Mouse (Mus musculus) mouse embryonic stem cell (cell line): ENCODE measurements around the gene Atxn10.

Experiments used
- in situ Hi-C, 2 experiments: fragments of 300-500 bp; cut with MboI; formaldehyde crosslinking; loops; 1 replicate in 1 of 2; 3 replicates in 1 of 2; pipeline ENCODE4 v1.14.3; 2019 to 2020; ENCODE audit warnings: low sequenced_read_pairs in 2 of 2, low pct_unique_long_range_greater_than_20kb in 1 of 2, mixed read lengths in 1 of 2; ENCODE audit not compliant: unreplicated experiment in 1 of 2

The Atxn10 gene

DNA sequence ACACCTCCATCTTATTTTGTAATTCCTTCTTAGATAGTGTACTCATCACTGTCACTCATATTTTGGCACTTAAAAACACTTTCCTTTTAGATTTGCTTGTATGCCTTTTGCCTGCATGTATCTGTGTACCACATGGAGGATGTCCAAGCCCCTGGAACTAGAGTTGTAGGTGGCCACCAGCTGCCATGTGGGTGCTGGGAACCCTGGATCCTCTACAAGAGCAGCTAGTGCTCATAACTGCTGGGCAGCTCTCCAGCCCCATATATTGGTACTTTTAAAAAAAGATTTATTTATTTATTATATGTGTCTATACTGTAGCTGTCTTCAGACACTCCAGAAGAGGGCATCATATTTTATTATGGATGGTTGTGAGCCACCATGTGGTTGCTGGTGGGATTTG, 37.1 kb downstream of the Atxn10 start:
- in situ Hi-C loops = no loop called here

DNA sequence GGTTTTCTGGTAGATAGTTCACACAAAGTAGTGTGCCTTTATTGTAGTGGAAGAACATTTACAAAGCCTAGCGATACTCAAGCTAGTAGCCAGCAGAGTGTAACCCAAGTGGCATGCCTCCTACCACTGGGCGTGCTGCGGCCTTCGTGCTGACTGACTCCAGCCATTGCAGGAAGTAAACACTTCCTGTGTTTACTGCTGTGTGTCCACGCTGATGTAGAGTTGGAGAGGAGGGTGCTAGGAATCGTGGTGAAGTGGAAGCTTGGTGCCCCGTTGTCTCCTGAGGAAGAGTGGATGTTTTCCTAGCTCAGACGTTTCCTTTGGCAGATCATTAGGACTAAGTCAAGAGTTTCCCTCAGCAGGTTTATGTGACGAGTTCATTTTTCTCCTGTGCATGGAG, 47.4 kb downstream of the Atxn10 start:
- in situ Hi-C loops = no loop called here

DNA sequence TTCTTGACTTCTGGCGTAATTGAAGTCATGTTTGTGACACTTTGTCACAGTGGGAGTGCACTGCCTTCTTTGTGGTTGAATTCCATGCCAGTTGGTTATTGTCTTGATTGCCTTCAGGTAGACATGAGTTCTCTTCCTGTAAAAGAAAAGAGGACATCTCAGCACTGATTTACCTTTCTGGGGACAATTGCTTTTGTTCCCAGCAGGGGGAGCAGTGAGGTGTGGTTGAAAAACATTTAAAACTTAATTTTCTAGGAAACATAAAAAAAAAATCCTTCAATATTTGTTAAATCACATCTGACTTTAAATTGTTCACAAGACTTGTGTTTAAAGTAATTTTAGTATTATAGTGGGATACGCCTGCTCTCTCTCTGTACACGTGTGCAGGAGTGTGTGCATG, 52.7 kb downstream of the Atxn10 start:
- in situ Hi-C loops = no loop called here

DNA sequence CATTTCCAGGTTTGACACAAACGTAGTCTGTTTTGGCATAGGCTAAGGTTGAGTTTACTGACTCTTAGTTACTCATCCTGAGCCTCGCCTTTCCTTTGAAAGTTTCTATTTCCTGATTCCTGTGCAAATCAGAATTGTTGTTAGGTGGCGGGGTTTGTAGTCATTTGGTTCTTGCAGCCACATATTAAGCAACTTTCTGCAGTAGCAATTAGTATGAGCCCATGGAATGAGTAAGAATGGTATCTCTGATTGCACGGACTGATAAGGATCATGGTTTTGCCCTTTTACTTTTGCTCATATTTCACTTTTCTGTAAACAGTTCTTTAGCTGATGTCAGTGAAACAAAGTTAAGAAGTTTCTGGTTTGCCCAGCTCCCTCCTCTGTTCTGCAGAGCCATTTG, 53.9 kb downstream of the Atxn10 start:
- in situ Hi-C loops = no loop called here

DNA sequence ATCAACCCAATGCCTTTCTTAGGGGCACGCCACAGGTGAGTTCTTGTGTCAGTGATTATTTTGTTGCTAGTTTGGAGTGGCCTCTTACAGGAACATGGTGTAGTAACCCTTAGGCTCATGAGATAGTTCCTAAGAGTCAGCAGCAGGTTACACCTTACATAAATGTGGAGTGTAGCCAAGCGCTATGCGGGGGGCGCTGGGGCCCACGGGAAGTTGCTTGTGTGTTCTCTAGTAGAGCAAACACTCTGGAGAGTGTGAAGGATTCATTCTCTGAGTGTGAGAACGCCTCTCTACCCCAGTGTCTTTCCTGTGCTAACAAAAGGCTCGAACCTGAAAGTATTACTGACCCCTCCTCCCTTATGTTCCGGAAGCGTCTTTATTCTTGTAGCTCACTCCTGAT, 59.3 kb downstream of the Atxn10 start:
- in situ Hi-C loops = no loop called here

DNA sequence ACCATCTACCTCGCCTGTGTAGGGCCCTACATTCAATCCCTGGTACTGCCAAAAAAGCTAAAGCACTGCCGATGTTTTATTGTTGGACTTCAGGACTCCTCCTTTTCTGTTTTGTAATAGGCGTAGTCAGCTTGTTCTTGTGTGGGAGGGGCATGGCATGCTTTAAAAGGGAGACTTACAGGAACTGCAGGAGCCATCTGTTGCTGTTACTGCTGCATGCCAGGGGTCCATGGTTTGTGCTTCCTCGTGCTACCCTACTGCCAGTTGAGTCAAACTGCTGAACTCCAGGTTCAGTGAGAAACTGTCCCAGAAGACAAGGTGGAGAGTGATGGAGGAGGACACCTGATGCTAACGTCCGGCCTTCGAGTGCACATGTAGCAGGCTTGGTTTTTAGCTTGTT, 65.9 kb downstream of the Atxn10 start:
- in situ Hi-C loops = no loop called here

DNA sequence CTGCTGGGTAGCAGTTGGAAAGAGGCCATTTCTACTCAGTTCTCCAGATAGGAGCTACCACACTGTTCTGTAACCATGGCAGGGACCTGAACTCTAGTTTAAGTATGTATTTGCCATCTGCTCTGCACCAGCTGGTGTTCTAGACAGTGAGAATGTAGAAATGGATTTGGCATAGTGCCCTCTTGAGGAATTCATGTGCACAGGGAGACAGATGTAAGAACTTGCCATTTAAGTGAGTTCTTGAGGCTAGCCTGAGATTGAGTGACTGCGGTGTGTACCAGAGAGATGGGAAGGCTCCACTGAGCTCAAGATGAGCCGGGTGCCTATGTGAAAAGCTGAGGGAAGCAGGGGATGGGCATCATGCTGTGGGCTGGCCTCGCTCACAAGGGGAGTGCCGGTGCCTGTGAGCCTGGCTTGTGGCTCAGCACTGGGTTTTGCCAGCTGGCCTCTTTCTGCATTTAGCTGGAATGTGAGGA, 67.2 kb downstream of the Atxn10 start:
- in situ Hi-C loops = no loop called here

DNA sequence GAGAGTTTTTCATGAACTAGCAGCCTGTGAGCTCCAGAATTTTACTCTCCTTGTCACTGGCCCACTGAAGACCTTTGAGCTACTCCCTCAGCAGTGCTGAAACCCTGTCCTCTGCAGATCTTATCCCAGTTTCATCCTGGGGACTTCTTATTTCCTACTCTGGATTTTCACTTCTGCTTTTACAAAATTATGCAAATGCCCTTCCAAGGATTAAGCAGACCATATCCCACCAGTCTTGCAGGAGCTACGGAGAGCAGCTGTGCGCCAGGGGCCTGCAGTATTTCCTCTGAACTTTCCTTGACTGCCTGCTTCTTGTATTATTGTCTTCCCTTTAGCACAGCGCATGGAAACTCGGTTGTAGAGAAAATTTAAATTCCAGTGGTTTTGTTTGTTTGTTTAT, 68.7 kb downstream of the Atxn10 start:
- in situ Hi-C loops = no loop called here

DNA sequence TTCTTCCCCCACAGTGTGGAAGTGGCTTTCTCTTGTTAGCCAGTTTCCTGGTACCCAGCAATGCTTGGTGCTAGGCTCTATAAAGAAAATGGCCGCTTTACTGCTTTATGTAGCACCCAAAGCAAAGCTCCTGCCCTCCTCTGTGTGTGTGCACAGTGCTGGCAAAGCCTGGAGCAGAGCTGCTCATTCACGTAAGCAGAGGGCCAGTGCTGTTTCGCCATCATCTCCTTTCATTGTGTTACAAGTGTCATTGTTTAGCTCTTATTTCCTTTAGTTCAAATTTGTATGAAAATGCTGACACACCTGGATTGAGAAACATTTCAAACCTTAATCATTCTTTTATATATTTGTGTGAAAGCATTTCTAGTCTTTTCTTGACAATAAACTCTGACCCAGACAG, 69.5 kb downstream of the Atxn10 start:
- in situ Hi-C loops = no loop called here

DNA sequence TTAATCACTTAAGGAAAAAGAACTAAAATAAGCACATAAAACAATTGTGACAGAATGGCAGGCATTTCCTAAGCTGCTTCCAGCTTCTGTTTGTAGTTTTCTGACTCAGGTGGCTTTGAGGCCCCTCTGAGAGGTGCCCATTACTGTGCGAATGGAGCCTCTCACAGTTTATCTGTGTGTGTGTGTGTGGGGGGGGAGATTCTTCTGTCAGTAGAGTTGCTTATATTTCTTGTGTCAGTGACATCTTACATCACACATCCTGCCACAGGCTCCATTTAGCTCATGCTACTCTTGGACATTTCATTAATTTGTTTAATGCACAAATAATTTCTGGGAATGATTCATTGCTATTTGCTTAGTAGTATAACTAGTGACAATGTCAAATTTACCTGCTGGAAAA, 70.8 kb downstream of the Atxn10 start:
- in situ Hi-C loops = no loop called here

DNA sequence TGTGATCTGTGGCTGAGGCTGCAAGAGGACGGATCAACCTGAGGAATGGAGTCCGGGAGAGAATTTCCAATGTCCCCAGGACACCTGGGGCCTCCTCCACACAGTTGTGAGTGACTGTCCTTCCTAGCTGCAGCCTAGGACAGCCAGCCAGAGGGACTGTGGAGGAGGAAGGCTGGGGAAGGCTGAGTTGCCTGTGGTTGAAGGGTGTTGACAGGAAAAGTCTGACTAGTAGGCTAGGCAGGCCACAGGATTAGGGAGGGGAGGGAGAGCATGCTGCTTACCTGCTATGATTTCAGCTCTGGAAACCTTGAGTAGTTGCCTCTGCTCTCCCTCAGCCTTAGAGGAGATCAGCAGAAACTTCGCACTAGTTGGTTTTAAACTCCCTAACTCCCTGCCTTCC, 71.3 kb downstream of the Atxn10 start:
- in situ Hi-C loops = no loop called here

DNA sequence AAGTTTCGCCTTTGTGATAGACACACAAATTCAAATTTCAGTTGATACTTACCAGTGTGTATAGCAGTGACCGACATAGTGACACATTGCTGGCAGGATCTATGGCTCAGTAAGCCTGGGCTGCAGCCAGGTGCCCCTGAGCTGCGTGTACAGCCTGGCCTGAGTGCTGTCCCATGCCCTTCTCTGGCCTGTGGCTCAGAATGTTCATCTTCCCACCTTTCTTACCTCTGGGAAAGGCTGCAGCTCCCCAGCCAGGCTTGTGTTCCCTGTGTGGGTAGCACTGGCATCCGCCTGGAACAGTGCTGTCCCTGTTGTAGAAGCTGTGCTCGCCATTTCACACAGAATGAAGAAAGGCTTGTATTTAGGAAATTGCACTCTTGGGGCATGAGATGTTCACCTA, 72.7 kb downstream of the Atxn10 start:
- in situ Hi-C loops = no loop called here

DNA sequence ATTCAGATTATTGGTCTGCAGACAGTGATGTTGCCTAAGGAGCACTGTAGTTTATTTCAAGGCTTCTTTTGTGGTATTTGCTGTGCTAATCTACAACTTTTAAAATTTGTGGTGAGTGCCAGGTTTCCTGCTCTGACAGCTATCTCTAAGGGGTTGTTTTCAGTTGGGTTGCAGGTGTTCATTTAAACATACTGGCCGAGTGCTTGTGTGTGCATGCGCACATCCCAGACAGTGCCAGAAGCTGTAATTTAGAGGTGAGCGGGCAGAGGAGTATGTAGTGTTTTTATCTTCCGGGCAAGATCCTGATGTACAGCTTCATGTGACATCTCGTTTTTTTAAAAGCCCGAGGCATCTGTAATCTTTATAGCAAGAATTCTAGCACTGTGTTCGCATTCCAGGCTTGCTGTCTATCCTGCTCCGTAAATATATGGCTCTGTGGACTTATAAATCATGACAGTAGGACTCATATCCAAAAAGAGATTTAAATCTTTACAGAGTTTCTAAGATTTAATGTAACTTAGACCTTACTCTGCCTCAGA, 73.3 kb downstream of the Atxn10 start:
- in situ Hi-C loops = no loop called here

DNA sequence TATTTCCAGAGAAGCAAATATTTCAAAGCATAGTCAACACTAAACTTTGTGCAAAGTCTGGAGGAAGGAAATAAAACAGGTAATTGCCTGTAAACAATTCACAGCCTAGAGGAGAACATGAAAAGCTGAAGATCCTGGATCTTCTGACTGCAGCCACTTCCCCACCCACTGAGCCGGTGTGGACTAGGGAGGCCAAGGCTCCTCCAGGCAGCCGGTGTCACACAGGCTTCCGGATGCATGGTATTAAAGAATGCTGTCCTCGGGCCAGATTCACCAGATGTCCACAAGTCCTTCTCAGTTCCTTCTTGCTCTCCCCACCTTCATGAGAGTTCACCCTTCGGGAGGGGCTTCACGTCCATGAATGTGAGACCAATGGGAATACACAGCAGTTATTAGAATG, 73.8 kb downstream of the Atxn10 start:
- in situ Hi-C loops = no loop called here

DNA sequence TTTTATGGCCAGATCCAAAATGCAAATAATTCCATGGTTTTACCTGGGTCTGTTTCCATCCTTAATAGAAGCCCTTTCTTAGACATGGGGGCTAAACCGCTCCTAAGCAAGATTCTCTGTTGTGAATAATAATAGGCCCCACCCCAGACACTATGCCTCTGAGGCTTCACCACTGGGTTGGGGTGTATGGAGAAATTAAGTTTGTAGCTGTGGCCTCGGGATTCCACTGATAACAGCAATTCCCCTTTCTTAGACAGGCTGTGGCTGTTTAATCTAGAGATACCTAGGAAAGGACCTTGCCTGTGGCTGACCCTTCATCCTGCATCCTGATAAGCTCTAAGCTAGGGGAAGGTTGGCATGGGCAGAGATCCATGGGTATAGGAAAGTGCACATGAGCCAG, 78.6 kb downstream of the Atxn10 start:
- in situ Hi-C loops = no loop called here

DNA sequence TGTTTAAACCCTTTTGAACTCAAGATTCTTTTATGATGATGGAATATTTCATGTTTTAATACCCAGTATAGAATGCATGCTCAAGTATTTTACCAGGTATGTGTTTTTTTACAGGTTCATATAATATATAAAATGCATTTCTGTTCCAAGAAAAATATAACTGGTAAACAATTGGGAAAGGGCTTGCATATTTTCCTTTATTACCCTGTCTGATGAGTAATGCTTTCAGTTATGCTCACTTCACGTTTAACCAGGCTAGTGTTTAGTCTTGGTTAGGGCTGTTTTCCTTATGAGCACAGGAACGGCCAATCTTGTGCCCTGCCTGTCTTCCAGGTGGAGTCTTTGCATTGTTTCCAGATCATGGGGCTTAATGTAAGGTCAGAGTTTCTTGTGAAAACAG, 84.6 kb downstream of the Atxn10 start:
- in situ Hi-C loops = no loop called here

DNA sequence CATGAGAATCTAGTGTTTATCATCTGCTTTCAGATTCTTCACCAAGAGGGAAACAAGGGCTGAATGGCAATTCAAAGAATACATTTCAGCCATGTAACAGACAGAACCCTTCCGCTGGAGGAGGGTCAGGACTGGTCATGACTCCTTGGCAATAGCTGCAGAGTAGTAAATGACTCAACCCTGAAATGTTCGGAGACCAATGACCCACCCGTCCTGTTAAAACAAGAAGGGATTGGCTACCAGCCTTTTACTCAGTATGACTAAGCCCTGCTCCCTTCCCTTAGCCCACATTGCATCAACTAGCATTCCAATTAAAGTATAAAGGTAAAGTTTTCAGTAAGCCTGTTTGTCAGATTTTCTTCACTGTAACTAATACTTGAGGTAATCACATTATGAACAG, 88.2 kb downstream of the Atxn10 start:
- in situ Hi-C loops = no loop called here

DNA sequence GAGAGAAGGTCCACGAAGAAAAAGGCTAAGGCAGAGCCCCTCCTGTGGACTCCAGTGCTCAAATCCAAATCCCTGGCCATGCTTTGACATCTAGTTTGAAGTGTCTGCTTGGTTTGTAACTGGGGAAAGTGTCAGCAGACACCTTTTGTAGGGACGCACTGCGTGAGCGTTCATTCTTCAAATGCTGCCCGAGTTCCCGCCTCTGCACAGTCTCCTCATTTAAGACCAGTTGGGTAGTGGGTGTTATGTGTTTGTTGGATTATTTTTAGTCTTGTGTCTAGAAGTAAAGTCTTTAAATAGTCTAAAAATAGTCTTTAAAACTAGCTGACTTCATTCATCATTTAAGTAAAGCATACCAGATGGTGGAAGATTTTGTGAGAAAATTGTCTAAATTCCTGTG, 92.1 kb downstream of the Atxn10 start:
- in situ Hi-C loops = no loop called here

DNA sequence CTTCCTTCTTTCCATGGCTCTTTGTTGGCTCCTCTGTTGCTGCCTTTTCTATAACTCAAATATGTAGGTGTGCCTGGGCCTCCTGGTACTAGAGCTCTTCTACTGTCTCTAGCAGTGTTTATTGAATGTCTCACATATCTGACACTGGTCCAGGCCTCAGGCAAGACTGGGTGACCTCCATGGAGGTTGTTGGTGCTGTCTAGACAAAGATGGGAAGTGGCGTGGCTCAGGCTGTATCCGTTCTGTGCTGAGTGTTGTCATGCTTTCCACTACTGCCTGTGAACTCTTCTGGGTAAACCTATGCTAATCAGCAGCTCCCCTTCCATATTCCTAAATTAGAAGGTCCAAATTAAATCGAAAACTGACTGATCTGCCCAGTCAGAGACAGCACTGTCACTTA, 106.5 kb downstream of the Atxn10 start:
- in situ Hi-C loops = no loop called here

DNA sequence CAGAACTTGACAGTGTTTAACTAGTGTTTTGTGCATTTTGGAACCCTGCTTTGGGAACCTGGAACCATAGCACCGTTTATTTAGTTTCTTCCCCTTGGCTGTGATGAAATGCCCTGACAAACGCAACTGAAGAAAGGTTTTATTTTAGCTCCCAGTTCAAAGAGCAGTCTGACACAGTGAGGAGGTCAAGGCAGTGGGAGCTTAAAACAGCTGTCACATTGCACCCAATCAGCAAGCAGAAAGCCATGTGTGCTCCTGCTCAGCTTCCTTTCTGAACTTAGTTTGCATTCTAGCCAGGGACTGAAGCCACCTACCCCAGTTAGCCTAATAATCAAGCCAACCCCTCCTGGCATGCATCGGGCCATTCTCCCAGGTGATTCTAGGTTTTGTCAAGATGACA, 110.6 kb downstream of the Atxn10 start:
- in situ Hi-C loops = no loop called here

DNA sequence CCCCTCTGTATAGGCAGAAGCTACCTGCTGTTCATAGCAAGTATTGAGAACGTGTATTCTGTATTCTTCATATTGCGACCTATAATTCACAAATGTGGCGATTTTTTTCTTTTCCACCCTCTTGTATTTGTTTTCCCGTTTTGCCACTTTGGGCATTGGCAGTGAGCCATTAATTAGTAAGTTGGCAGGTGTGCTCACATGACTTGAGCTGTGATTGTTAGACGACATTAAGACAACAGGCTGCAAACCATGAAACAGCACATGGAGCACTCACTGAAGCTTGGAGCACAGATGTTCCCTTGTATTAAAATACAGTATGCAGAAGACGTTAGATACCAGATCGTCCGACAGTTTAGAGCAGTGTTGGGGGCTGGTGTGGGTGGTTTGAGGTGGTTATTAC, 120.8 kb downstream of the Atxn10 start:
- in situ Hi-C loops = no loop called here
